Mouse (Mus musculus) E14TG2a.4 (cell line): Measurements from ENCODE around the gene Rmdn3.
A peak's percentile ranks its signal among the peaks of the same experiment; 100 is the strongest.

Experiments used
- CTCF ChIP-seq: conservative IDR thresholded peaks from 2 replicates; pipeline ENCODE4 v1.5.1; 2014; ENCODE audit warnings: low read length
- NANOG ChIP-seq: IDR thresholded peaks from 2 replicates; pipeline ENCODE4 v1.6.1; 2014; ENCODE audit warnings: borderline replicate concordance, low read length, mixed read lengths

- TF ChIP-seq CTCF (no peak), NANOG (peak; percentile 64; the same call in 1 of the 2 replicates)
Observed at GRCm38 (mm10) chr2:119166901-119167865, 10.3 kb upstream of the Rmdn3 start, which contains the start of gene Gchfr.
